Mouse (Mus musculus): Measurements from ENCODE around the gene Rps6kl1.
"Not testable (repeated sequence)": the region's sequence is repeated elsewhere in the genome, so short reads cannot be mapped to it uniquely, and the experiment has no call there.

Gene Rps6kl1

DNA sequence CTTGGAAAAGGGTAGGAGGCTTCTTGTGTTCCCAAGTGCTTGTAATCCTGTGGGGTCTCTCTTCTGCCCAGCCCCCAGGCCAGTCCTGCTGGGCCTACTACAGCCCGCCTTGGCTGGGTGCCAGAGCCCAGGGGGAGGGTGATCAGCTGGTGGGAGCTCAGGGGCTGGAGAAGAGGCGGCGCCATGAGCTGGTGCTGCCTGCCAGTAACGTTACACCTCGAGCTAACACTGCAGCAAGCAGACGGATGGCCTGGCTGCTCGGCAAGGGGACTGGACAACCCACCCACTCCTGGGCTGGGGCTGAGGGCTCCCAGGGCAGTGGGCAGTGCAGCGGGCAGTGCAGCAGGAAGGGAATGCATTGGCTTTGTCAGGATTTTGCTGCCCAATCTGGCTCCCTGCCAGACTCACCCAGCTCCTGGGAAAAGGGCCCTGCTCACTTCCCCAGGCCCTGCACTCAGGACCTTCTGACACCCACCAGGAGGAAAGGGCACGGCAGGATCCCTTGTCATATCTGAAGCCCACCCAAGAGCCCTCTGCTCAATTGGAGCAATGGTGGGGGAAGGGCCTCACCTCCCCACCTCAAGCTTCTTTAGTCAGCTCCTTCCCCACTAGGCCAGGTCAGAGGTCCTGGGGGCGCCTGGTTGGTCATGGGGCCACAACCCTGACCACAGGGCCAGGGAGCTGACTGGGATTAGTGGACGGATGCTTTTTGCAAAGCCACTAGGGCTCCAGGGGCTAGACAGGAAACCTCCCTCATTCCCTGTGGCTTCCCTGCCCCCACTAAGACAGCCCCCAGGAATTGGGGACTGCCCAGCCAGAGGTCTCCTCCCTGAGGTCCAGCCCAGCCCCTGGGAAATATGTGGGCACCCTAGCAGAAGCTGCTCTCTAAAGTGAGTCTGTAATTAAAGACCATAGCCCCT is 25.1 kb upstream of the Rps6kl1 start:
- in situ Hi-C loops (cut with MboI, MseI): loop anchor here in 1 of 2 experiments (5.0 to 10.0 kb wide), 2 partner anchors 111 to 569 kb away; partner anchors contain the start of genes Acyp1, Flvcr2 and Zc2hc1c

DNA sequence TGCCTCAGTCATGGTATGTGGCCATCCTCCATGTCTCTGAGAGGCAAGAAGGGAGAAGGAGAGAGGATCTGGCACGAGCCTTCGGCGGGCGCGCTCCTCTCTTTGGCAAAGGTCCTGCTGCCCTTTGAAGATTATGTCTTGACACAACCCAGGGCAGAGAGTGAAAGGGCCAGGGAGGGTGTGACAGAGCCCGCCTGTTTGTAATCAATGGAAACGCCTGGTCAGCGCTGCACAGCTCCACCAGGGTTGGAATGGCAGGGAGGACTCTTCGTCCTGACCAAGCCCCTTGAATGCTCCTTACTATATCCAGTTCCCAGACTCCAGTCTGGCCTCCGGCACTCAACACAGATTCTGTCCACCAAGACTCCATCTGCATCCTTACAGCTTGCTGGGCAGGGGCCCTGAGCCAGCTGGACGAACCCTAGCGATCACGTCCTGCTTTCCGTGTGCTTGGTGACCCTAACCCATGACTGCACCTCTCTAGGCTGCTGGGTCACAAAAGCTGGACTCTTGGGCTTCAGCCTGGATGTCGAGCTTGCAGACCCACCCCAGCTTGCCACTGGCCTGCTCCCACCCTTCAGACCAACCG is 24.1 kb upstream of the Rps6kl1 start:
- in situ Hi-C loops (cut with MboI, MseI): loop anchor here in 1 of 2 experiments (5.0 to 10.0 kb wide), 2 partner anchors 112 to 570 kb away; partner anchors contain the start of genes Acyp1, Flvcr2 and Zc2hc1c

DNA sequence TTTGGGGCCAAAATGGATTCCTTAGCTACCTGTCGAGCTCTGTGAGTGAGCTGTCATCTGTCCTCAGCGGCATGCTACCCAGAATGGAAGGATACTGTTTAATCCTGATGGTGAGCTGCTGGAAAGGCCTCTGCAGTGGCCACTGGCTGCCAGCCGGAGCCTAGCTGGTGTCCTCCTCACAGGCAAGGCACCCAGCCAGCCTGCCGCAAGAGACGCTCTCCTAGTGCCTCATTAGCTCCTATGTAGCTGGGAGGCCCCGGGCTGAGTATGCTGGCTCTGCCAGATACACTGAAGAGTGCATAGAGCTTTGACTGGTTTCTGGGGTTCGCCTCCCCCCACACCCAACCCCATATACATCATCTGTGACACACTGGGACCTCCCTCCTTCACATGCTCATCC is 23.0 kb upstream of the Rps6kl1 start:
- in situ Hi-C loops (cut with MboI, MseI): loop anchor here in 1 of 2 experiments (10.0 kb wide), 1 partner anchor 571 kb away; the partner anchor contains the start of gene Flvcr2

DNA sequence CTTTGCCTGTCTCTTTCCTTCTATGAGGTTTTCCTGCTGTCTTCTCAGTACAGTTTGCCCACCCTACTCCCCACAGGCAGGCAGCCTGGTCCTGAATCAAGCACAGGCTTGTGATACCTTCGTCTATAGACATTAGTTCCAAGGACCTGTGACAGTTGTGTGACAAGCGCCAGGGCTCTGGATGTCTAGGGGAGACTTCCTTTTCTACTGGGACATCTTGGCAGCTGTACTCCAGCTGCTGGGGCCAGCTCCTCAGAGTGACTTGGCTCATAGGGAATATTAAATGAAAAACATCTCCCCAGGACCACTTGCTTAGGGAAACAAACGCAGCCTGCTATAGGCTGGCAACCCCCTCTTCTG is 19.9 kb upstream of the Rps6kl1 start:
- in situ Hi-C loops (cut with MboI, MseI): loop anchor here in 1 of 2 experiments (10.0 kb wide), 1 partner anchor 574 kb away; the partner anchor contains the start of gene Flvcr2

- in situ Hi-C loops (cut with MboI, MseI): loop anchor here in 1 of 2 experiments (10.0 kb wide), 1 partner anchor 574 kb away; the partner anchor contains the start of gene Flvcr2
Measured at GRCm38 (mm10) chr12:85170284-85170947, 19.4 kb upstream of the Rps6kl1 start.

- in situ Hi-C loops (cut with MboI, MseI): loop anchor here (5.0 to 10.0 kb wide), 2 partner anchors 117 to 575 kb away; partner anchors contain the start of genes Acyp1 (in 1 of the 2), Flvcr2 (in 1 of the 2) and Zc2hc1c (in 1 of the 2)
Measured at GRCm38 (mm10) chr12:85169877-85170276, 18.8 kb upstream of the Rps6kl1 start.

DNA sequence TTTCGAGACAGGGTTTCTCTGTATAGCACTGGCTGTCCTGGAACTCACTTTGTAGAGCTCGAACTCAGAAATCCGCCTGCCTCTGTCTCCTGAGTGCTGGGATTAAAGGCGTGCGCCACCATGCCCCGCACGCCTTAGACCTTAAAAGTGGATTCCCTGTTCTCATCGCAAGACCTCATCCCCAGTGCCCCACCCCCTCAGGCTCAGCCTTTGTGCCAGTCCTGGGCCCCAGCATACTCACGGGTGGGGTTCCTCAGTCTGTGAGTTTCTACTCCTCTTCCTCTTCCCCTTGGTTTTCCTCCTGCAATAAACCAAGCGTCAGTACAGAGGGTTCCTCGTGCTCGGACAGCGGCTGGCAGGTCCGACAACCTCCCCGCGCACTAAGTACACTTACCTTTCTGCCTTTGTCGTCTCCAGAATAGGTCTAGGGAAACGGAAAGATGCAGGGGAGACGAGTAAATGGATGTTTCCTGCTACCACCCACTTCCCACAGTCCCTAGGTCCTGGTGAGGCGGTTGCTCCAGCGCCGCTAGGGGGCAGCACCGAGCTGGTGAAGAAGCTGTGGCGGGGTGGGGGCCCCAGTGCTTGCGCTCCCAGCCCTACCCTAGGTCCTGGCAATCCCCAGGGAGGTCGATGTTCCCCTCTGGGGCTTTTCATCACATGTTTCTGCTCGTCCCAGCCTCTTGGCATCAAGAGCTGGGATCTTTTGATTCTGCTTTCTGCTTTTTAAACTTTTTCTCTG is 18.2 kb upstream of the Rps6kl1 start:
- in situ Hi-C loops (cut with MboI, MseI): loop anchor here in 1 of 2 experiments (5.0 kb wide), 1 partner anchor 118 kb away; the partner anchor contains the start of genes Acyp1 and Zc2hc1c

- in situ Hi-C loops (cut with MboI, MseI): loop anchor here in 1 of 2 experiments (5.0 kb wide), 1 partner anchor 121 kb away; the partner anchor contains the start of genes Acyp1 and Zc2hc1c
Measured at GRCm38 (mm10) chr12:85166631-85167030, 15.6 kb upstream of the Rps6kl1 start.

- in situ Hi-C loops (cut with MboI, MseI): loop anchor here in 1 of 2 experiments (5.0 kb wide), 1 partner anchor 122 kb away; the partner anchor contains the start of genes Acyp1 and Zc2hc1c
Measured at GRCm38 (mm10) chr12:85164996-85165395, 13.9 kb upstream of the Rps6kl1 start.

GRCm38 (mm10) chr12:85159592-85159991 is 8.5 kb upstream of the Rps6kl1 start:
- in situ Hi-C loops (cut with MboI, MseI): no loop called here

- in situ Hi-C loops (cut with MboI, MseI): no loop called here
Measured at GRCm38 (mm10) chr12:85158801-85159200, 7.7 kb upstream of the Rps6kl1 start.

DNA sequence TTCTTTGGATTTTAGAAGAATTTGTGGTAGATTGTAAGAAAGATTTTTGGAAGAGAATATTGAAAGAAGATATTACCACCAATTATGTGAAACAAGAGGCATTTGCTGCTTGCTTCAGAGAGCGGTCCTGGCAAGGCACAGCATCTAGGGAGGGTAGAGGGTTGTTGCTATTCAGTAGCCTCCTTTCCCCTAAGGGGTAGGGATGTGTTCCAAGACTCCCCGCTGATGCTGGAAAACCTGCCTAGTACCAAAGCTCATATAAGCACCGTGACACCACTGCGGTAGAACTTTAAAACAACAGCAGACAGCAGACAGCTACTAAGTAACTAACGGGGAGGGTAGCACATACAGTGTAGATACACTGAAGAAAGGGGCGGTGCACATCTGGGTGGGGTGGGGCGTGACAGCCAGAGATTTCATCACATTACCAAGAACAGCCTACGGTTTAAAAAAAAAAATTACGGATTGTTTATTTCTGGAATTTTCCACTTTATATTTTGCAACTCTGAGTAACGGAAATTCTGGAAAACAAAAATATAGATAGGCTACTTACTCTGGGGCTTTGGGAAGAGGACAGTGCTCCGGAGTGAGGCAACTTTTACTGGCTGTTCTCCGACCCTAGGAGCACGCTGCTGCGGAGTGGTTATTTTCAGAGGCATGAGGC is 6.9 kb upstream of the Rps6kl1 start:
- in situ Hi-C loops (cut with MboI, MseI): no loop called here

GRCm38 (mm10) chr12:85156324-85156723 is 5.3 kb upstream of the Rps6kl1 start:
- in situ Hi-C loops (cut with MboI, MseI): no loop called here

- in situ Hi-C loops (cut with MboI, MseI): no loop called here
Measured at GRCm38 (mm10) chr12:85153011-85153410, 1.9 kb upstream of the Rps6kl1 start.

DNA sequence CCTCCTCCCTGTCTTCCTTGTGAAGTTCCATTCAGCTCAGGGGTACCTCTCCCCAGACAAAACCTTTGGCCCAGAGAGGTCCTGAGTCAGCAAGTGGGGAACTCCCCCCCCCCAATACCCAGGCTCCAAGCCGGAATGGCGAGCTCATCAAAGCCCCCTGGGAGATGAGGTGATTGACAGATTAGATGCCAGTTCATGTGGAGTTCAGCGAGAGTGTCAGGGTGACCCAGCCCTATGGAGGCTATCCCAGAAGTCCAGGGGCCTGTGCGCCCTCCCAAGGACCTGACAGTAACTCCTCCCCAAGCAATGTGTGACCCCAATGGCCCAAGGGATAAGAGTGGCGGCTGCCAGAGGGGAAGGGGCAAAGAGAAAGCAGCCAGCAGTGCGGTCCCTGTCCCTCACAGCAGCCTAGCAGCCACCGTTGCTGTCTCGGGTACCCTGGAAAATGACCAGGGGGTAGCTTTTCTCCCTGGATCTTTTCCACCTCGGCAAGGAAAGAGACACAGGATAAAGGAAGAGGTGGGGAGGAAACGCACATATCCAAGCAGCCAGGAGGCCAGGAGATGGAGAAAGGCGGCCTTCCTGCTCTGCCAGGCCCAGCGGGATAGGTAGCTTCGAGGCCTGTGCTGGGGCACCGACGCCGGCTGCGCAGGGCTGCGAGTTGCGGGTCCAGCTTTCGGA is 603 bp downstream of the Rps6kl1 start:
- in situ Hi-C loops (cut with MboI, MseI): no loop called here

- in situ Hi-C loops (cut with MboI, MseI): no loop called here
Measured at GRCm38 (mm10) chr12:85146881-85147280, 4.2 kb downstream of the Rps6kl1 start.

DNA sequence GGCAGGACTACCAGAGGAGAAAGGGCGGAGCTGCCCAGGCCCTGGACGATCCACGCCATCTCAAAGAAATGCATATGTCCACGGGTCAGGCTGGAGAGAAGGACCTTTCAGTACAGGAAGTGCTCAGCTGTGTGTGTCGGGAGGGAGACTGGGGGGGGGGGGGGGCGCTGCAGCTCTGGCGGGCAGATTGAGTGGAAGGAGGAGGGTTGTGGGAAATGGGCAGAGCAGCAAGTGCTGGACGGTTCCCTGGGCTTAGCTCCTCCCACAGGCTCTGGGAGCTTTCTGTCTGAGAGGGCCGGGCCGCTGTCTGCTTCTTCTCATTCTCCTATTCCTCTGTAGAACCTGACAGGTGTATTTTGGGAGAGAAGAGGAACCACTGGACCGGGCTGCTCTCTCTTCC is 4.7 kb downstream of the Rps6kl1 start:
- in situ Hi-C loops (cut with MboI, MseI): no loop called here

DNA sequence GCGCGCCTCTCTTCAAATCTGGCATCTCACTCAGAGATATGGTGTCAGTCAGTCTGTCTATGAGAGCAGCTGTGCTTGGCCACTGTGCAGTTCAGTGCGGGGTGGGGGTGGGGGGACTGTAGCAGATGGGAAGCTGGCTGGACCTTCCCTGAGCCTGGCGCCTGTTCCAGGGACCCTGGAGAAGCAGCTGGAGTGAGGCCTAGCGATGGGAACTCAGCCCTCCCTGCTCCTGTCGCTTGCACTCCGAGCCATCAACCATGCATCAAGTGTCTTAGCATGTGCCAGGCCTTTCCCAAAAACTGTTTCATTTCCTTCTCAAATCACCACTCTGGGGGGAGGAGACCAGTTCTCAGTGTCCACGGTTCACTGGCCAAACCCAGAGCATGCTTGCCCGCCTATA is 5.4 kb downstream of the Rps6kl1 start:
- in situ Hi-C loops (cut with MboI, MseI): no loop called here

GRCm38 (mm10) chr12:85144821-85145220 is 6.2 kb downstream of the Rps6kl1 start:
- in situ Hi-C loops (cut with MboI, MseI): no loop called here

DNA sequence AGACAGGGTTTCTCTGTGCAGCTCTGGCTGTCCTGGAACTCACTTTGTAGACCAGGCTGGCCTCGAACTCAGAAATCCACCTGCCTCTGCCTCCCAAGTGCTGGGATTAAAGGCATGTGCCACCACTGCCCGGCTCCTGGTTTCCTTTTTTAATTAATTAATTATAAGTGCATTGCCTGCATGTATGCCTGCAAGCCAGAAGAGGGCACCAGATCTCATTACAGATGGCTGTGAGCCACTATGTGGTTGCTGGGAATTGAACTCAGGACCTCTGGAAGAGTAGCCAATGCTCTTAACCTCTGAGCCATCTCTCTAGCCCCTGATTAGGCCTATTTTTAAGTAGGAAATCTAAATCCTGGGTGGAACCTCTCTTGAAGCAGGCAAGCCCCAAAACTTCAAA is 6.8 kb downstream of the Rps6kl1 start:
- in situ Hi-C loops (cut with MboI, MseI): not testable (repeated sequence)

Measured in T-helper 17 cell (primary cell).